Mouse (Mus musculus) heart, embryonic 12.5 days (tissue): ENCODE results near the gene Ssr3. TPM values are rescaled to one million over a fixed set of nuclear protein-coding genes. Genes with fewer than 3 reads are reported as not detected.

ENCODE experiments used
- ATAC-seq: fragments of 200-750 bp; cut with Nextera tagmentation; 2 replicates; pipeline ENCODE4 v1.8.0; 2017; ENCODE audit warnings: moderate TSS enrichment, moderate library complexity; ENCODE audit not compliant: insufficient number of reproducible peaks, low FRiP score
- H3K27ac ChIP-seq: fragments of 300-500 bp; sonication (generic); 2 replicates; pipeline ENCODE4 v1.5.1; 2016; ENCODE audit warnings: mild to moderate bottlenecking, moderate library complexity; ENCODE audit not compliant: poor library complexity, severe bottlenecking
- H3K27me3 ChIP-seq: fragments of 300-500 bp; sonication (generic); replicated peaks from 2 replicates; pipeline ENCODE4 v1.6.1; 2016; ENCODE audit warnings: mild to moderate bottlenecking, moderate library complexity
- H3K36me3 ChIP-seq: fragments of 300-500 bp; sonication (generic); 2 replicates; pipeline ENCODE4 v1.6.1; 2016; ENCODE audit warnings: mild to moderate bottlenecking, moderate library complexity
- H3K4me1 ChIP-seq: fragments of 300-500 bp; sonication (generic); replicated peaks from 2 replicates; pipeline ENCODE4 v1.6.1; 2016; ENCODE audit warnings: mild to moderate bottlenecking
- H3K4me2 ChIP-seq: fragments of 300-500 bp; sonication (generic); 2 replicates; pipeline ENCODE4 v1.6.1; 2016; ENCODE audit warnings: mild to moderate bottlenecking, moderate library complexity
- H3K4me3 ChIP-seq: fragments of 300-500 bp; sonication (generic); 2 replicates; pipeline ENCODE4 v1.5.1; 2016; ENCODE audit warnings: mild to moderate bottlenecking
- H3K9ac ChIP-seq: fragments of 300-500 bp; sonication (generic); 2 replicates; pipeline ENCODE4 v1.6.1; 2016; ENCODE audit warnings: mild to moderate bottlenecking, moderate library complexity
- H3K9me3 ChIP-seq: fragments of 300-500 bp; sonication (generic); replicated peaks from 2 replicates; pipeline ENCODE4 v1.6.1; 2016; ENCODE audit warnings: mild to moderate bottlenecking, moderate library complexity
- WGBS: fragments of 180-500 bp; shearing (Covaris S2); methylation state at CpG from one replicate; pipeline ENCODE4 v1.1.7; 2016; 5-methylcytosine and 5-hydroxymethylcytosine counted together
- polyA plus RNA-seq: library from polyadenylated mRNA; unstranded; fragments of >200 nt; fragmentation: Nextera tagmentation; extraction: Ambion mirVana; gene quantifications from 2 replicates; pipeline ENCODE4 v1.2.1, GENCODE M21; 2016

Gene Ssr3
- 248 and 252 TPM in 2 replicates for polyA plus RNA-seq

GRCm38 (mm10) chr3:65392421-65392817 is at the start of gene Ssr3:
Gene Ssr3, minus strand, starts transcription at chr3:65392623.
- Histone ChIP-seq H3K9me3 (no peaks in the 10 kb centered on the region), H3K36me3 (peaks cover 22% of the 10 kb centered on the region), H3K4me3 (peak within 1 kb of the TSS; percentile 95), H3K27me3 (no peaks in the 10 kb centered on the region), H3K9ac (peak within 1 kb of the TSS; percentile 95), H3K4me1 (peaks cover 12% of the 10 kb centered on the region), H3K4me2 (peak within 1 kb of the TSS; percentile 93), H3K27ac (peak within 1 kb of the TSS; percentile 90)
- ATAC-seq = peak; percentile 98
- under 1% methylated on average over 36 of the region's 36 CpGs for WGBS

DNA sequence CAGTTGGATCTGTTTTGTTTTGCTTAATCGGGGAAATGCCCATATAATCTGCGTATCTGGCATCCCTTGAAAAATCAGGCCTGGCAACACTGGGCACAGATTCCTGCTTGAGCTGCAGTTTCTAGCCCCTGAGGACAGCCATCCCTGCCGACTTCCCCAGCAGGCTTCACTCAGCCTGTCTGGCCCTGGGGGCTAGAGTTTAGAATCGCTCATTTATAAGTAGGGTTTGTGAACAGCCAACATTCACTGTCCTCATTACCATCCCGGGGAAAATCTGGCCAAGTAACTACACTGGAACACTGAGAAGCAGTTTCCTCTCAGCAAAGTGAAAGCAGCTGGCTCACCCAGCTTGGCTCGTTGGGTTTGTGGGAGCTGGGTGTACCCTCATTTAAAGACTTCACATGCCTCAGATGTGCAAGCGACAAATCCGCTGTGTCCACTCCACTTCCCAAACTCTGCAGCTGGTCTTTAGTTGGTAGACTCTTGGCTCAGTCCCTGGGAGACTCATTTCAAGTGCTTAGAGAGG is 49.2 kb upstream of the Ssr3 start:
- no peak for ATAC-seq
- Histone ChIP-seq H3K27ac (no peak overlapping the region), H3K27me3 (no peaks in the 10 kb centered on the region), H3K9me3 (no peaks in the 10 kb centered on the region), H3K9ac (no peak overlapping the region), H3K36me3 (no peaks in the 10 kb centered on the region), H3K4me2 (no peak overlapping the region), H3K4me3 (no peak overlapping the region), H3K4me1 (peaks cover 21% of the 10 kb centered on the region)
- WGBS = 65% methylated on average over 8 of the region's 8 CpGs

GRCm38 (mm10) chr3:65438511-65439228 is 46.2 kb upstream of the Ssr3 start:
- no peak overlapping the region for H3K9ac ChIP-seq
- H3K36me3 ChIP-seq = no peaks in the 10 kb centered on the region
- H3K27me3 ChIP-seq = no peaks in the 10 kb centered on the region
- no peak overlapping the region for H3K4me3 ChIP-seq
- H3K4me2 ChIP-seq = no peak overlapping the region
- H3K27ac ChIP-seq = peak overlapping the region; percentile 5; the same call in 1 of the 2 replicates
- H3K4me1 ChIP-seq = peaks cover 25% of the 10 kb centered on the region
- H3K9me3 ChIP-seq = no peaks in the 10 kb centered on the region
- WGBS = 62% methylated on average over 7 of the region's 7 CpGs
- no peak for ATAC-seq

GRCm38 (mm10) chr3:65435812-65436211 is 43.4 kb upstream of the Ssr3 start:
- no peak overlapping the region for H3K4me3 ChIP-seq
- H3K36me3 ChIP-seq = no peaks in the 10 kb centered on the region
- H3K27ac ChIP-seq = 0 out of 2 replicates have a peak overlapping the region, but pooled peaks have one; percentile 10
- H3K9ac ChIP-seq = no peak overlapping the region
- peaks cover 10% of the 10 kb centered on the region for H3K4me1 ChIP-seq
- H3K4me2 ChIP-seq = no peak overlapping the region
- no peaks in the 10 kb centered on the region for H3K9me3 ChIP-seq
- H3K27me3 ChIP-seq = no peaks in the 10 kb centered on the region
- peak; percentile 42; the same call in 1 of the 2 replicates for ATAC-seq
- WGBS = 18% methylated on average over 2 of the region's 2 CpGs

GRCm38 (mm10) chr3:65435101-65435571 is 42.7 kb upstream of the Ssr3 start:
- H3K4me2 ChIP-seq = no peak overlapping the region
- no peak for ATAC-seq
- H3K4me1 ChIP-seq = peaks cover 10% of the 10 kb centered on the region
- 0 out of 2 replicates have a peak overlapping the region, but pooled peaks have one; percentile 8 for H3K27ac ChIP-seq
- no peaks in the 10 kb centered on the region for H3K36me3 ChIP-seq
- H3K4me3 ChIP-seq = no peak overlapping the region
- H3K9me3 ChIP-seq = no peaks in the 10 kb centered on the region
- no peak overlapping the region for H3K9ac ChIP-seq
- no peaks in the 10 kb centered on the region for H3K27me3 ChIP-seq
- WGBS = 89% methylated on average over 11 of the region's 11 CpGs

DNA sequence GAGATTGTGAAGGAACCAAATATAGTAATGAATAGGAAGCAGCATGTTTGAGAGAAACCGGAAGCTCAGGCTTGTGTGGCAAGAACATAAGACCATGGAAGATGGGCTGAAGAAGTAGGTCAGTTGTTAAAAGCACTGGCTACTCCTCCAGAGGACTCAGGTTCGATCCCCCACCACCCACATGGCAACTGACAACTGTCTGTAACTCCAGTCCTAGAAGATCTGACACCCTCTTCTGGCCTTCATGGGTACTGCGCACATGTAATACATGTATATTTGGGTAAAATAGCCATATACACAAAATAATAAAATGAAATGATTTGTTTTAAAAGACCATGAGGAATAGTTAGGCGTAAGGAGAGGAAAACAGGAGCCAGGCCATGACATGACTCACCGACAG is 39.8 kb upstream of the Ssr3 start:
- no peak overlapping the region for H3K4me3 ChIP-seq
- H3K4me2 ChIP-seq = no peak overlapping the region
- no peak overlapping the region for H3K27ac ChIP-seq
- H3K9me3 ChIP-seq = no peaks in the 10 kb centered on the region
- H3K36me3 ChIP-seq = no peaks in the 10 kb centered on the region
- peaks cover 4% of the 10 kb centered on the region; the same call in 1 of the 2 replicates for H3K4me1 ChIP-seq
- ATAC-seq = no peak
- no peaks in the 10 kb centered on the region for H3K27me3 ChIP-seq
- no peak overlapping the region for H3K9ac ChIP-seq
- WGBS = 75% methylated on average over 5 of the region's 5 CpGs

GRCm38 (mm10) chr3:65419706-65420105 is 27.3 kb upstream of the Ssr3 start:
- WGBS = 80% methylated on average over 3 of the region's 3 CpGs
- H3K9me3 ChIP-seq = no peaks in the 10 kb centered on the region
- no peak overlapping the region for H3K4me2 ChIP-seq
- no peak overlapping the region for H3K4me3 ChIP-seq
- H3K9ac ChIP-seq = no peak overlapping the region
- H3K27ac ChIP-seq = no peak overlapping the region
- H3K27me3 ChIP-seq = no peaks in the 10 kb centered on the region
- H3K36me3 ChIP-seq = no peaks in the 10 kb centered on the region
- no peak for ATAC-seq
- H3K4me1 ChIP-seq = no peaks in the 10 kb centered on the region

GRCm38 (mm10) chr3:65417913-65418594 is 25.6 kb upstream of the Ssr3 start:
- Histone ChIP-seq H3K9me3 (no peaks in the 10 kb centered on the region), H3K9ac (no peak overlapping the region), H3K4me3 (no peak overlapping the region), H3K4me1 (no peaks in the 10 kb centered on the region), H3K4me2 (no peak overlapping the region), H3K27ac (no peak overlapping the region), H3K36me3 (no peaks in the 10 kb centered on the region), H3K27me3 (no peaks in the 10 kb centered on the region)
- 53% methylated on average over 5 of the region's 5 CpGs for WGBS
- no peak for ATAC-seq

- H3K9ac ChIP-seq = no peak overlapping the region
- no peak overlapping the region for H3K4me3 ChIP-seq
- ATAC-seq = no peak
Measured at GRCm38 (mm10) chr3:65416571-65416970, 24.1 kb upstream of the Ssr3 start.

DNA sequence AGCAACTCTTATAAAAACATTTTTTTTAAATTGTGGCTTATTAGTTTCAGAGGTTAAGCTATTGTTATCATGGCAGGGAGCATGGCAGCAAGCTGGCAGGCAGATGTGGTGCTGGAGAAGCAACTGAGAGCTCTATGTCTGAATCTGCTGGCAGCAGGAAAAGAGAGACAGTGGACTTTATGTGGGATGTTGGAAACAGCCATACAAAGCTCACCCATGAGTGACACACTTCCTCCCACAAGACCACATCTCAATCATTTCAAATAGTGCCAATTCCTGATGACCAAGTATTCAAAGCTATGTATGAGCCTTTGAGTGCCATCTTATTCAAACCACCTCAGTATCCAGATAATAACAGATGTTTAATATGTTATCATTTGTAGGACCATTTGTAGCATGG is 15.5 kb upstream of the Ssr3 start:
- H3K9ac ChIP-seq = no peak overlapping the region
- H3K27ac ChIP-seq = no peak overlapping the region
- no peaks in the 10 kb centered on the region for H3K36me3 ChIP-seq
- ATAC-seq = no peak
- H3K4me2 ChIP-seq = no peak overlapping the region
- H3K9me3 ChIP-seq = 0 out of 2 replicates have a peak, but pooled peaks cover 2% of the 10 kb centered on the region
- H3K4me3 ChIP-seq = no peak overlapping the region
- no peaks in the 10 kb centered on the region for H3K27me3 ChIP-seq
- H3K4me1 ChIP-seq = no peaks in the 10 kb centered on the region

More at GRCm38 (mm10) chr3:65416571-65416970, 24.1 kb upstream of the Ssr3 start:
- Histone ChIP-seq H3K9me3 (0 out of 2 replicates have a peak, but pooled peaks cover 2% of the 10 kb centered on the region), H3K27me3 (no peaks in the 10 kb centered on the region), H3K36me3 (no peaks in the 10 kb centered on the region), H3K27ac (no peak overlapping the region), H3K4me2 (no peak overlapping the region), H3K4me1 (no peaks in the 10 kb centered on the region)

- Histone ChIP-seq H3K4me3 (no peak overlapping the region), H3K4me1 (no peaks in the 10 kb centered on the region), H3K4me2 (no peak overlapping the region), H3K9me3 (no peaks in the 10 kb centered on the region), H3K27ac (no peak overlapping the region), H3K36me3 (no peaks in the 10 kb centered on the region), H3K27me3 (no peaks in the 10 kb centered on the region), H3K9ac (no peak overlapping the region)
- no peak for ATAC-seq
- WGBS = 69% methylated on average over 4 of the region's 4 CpGs
Measured at GRCm38 (mm10) chr3:65405781-65406180, 13.4 kb upstream of the Ssr3 start.
